8 mouse cellular contexts compared by ENCODE assay signal in genomic region chrX:43429337-43429736, GRCm38 (mm10). TPM values are rescaled to one million over a fixed set of nuclear protein-coding genes. Genes with fewer than 3 reads are reported as not detected.
DNase-seq lines count a peak whose midpoint lies in the region; ATAC-seq and TF ChIP-seq lines count a peak whose summit lies in the region.

No protein-coding gene starts in this region.

- peak overlapping the region; percentile 73 for H3K4me2 ChIP-seq in heart, embryonic 12.5 days
- H3K4me2 ChIP-seq in forebrain, embryonic 11.5 days (ENCODE audit: low read depth, low read length, severe bottlenecking), result peak overlapping the region; percentile 61
- peak overlapping the region; percentile 59 for H3K4me2 ChIP-seq in limb, embryonic 15.5 days

- H3K4me1 ChIP-seq in heart, embryonic 12.5 days (replicated peaks), result no peaks in the 10 kb centered on the region
- no peaks in the 10 kb centered on the region for H3K4me1 ChIP-seq in heart, adult 2 months (ENCODE audit: control insufficient read depth, insufficient read depth, low read length)
- H3K4me1 ChIP-seq in forebrain, embryonic 11.5 days (replicated peaks; ENCODE audit: control insufficient read depth, insufficient read depth, low read length), result no peaks in the 10 kb centered on the region
- no peaks in the 10 kb centered on the region for H3K4me1 ChIP-seq in limb, embryonic 15.5 days
- no peaks in the 10 kb centered on the region for H3K4me1 ChIP-seq in kidney, adult 2 months (ENCODE audit: control insufficient read depth, insufficient read depth, low read length)
- no peaks in the 10 kb centered on the region for H3K4me1 ChIP-seq in lung, adult 2 months (ENCODE audit: control insufficient read depth, insufficient read depth, low read length)

- DNase-seq in heart, adult 2 months, result no peak
- DNase-seq in R1 (ENCODE audit: low read depth, low spot score), result peak; percentile 1
- DNase-seq in forebrain, embryonic 11.5 days (ENCODE audit: low spot score), result peak; percentile 49
- DNase-seq in thymus, postnatal 4 days, result no peak
- no peak for DNase-seq in kidney, adult 2 months
- DNase-seq in lung, adult 2 months, result no peak

- H3K79me2 ChIP-seq in heart, adult 2 months (replicated peaks; ENCODE audit: control insufficient read depth, insufficient read depth, low read length), result no peaks in the 10 kb centered on the region

- intact Hi-C loops in heart, adult 2 months (cut with DNase I), result no loop called here

- 13% methylated on average over 12 of the region's 12 CpGs for WGBS in heart, embryonic 12.5 days
- WGBS in heart, adult 2 months, result 22% methylated on average over 12 of the region's 12 CpGs
- WGBS in forebrain, embryonic 11.5 days, result 19% methylated on average over 12 of the region's 12 CpGs
- WGBS in limb, embryonic 15.5 days, result 17% methylated on average over 12 of the region's 12 CpGs
- 1% methylated on average over 12 of the region's 12 CpGs for WGBS in kidney, adult 2 months
- 34% methylated on average over 12 of the region's 12 CpGs for WGBS in lung, adult 2 months

- TF ChIP-seq POLR2A in heart, adult 2 months (IDR thresholded peaks at IDR 0.05; ENCODE audit: insufficient read depth, low read depth, low read length), result no peak
- TF ChIP-seq POLR2A in kidney, adult 2 months (IDR thresholded peaks at IDR 0.05; ENCODE audit: low read depth, low read length), result no peak
- no peak for TF ChIP-seq POLR2A in lung, adult 2 months (IDR thresholded peaks at IDR 0.05; ENCODE audit: borderline replicate concordance, extremely low read depth, low read depth, low read length)

- no peaks in the 10 kb centered on the region for H3K36me3 ChIP-seq in heart, embryonic 12.5 days
- no peaks in the 10 kb centered on the region for H3K36me3 ChIP-seq in heart, adult 2 months (ENCODE audit: control insufficient read depth, insufficient read depth, low read length)
- no peaks in the 10 kb centered on the region for H3K36me3 ChIP-seq in forebrain, embryonic 11.5 days (ENCODE audit: control insufficient read depth, insufficient read depth, low read length)
- H3K36me3 ChIP-seq in limb, embryonic 15.5 days, result no peaks in the 10 kb centered on the region
- no peaks in the 10 kb centered on the region for H3K36me3 ChIP-seq in kidney, adult 2 months (ENCODE audit: control insufficient read depth, insufficient read depth, low read length)

- no peak for ATAC-seq in heart, embryonic 12.5 days (ENCODE audit: insufficient number of reproducible peaks, low FRiP score)
- ATAC-seq in forebrain, embryonic 11.5 days (replicated peaks; ENCODE audit: low FRiP score), result no peak; the same call in 1 of the 2 replicates
- no peak for ATAC-seq in limb, embryonic 15.5 days (ENCODE audit: insufficient number of reproducible peaks, low FRiP score, low TSS enrichment, low read depth)

- peak overlapping the region; percentile 46 for H3K4me3 ChIP-seq in heart, embryonic 12.5 days
- H3K4me3 ChIP-seq in heart, adult 2 months, result no peak overlapping the region
- H3K4me3 ChIP-seq in forebrain, embryonic 11.5 days (ENCODE audit: low read depth, low read length), result peak overlapping the region; percentile 31
- H3K4me3 ChIP-seq in limb, embryonic 15.5 days, result peak overlapping the region; percentile 41
- no peak overlapping the region for H3K4me3 ChIP-seq in kidney, adult 2 months (ENCODE audit: insufficient read depth, low read depth, low read length)
- no peak overlapping the region for H3K4me3 ChIP-seq in lung, adult 2 months (replicated peaks; ENCODE audit: extremely low read depth, low read depth, low read length)

- H3K9me3 ChIP-seq in heart, embryonic 12.5 days (replicated peaks), result 0 out of 2 replicates have a peak, but pooled peaks cover 4% of the 10 kb centered on the region
- no peaks in the 10 kb centered on the region for H3K9me3 ChIP-seq in forebrain, embryonic 11.5 days (ENCODE audit: control insufficient read depth, low read length)
- no peaks in the 10 kb centered on the region for H3K9me3 ChIP-seq in limb, embryonic 15.5 days

- H3K9ac ChIP-seq in heart, embryonic 12.5 days, result no peak overlapping the region
- no peak overlapping the region for H3K9ac ChIP-seq in heart, adult 2 months (ENCODE audit: low read depth, low read length)
- no peak overlapping the region for H3K9ac ChIP-seq in forebrain, embryonic 11.5 days (ENCODE audit: low read length)
- no peak overlapping the region for H3K9ac ChIP-seq in limb, embryonic 15.5 days

- TF ChIP-seq CTCF in heart, adult 2 months (IDR thresholded peaks at IDR 0.05), result no peak
- no peak for TF ChIP-seq CTCF in kidney, adult 2 months (conservative IDR thresholded peaks at IDR 0.05; ENCODE audit: insufficient read depth, insufficient read length, low read depth, low read length)
- no peak for TF ChIP-seq CTCF in lung, adult 2 months (IDR thresholded peaks at IDR 0.05; ENCODE audit: insufficient read depth, low read length)

- TF ChIP-seq EP300 in heart, adult 2 months (IDR thresholded peaks at IDR 0.05; ENCODE audit: insufficient read depth, low read depth, low read length), result no peak

- no peak overlapping the region for H3K27ac ChIP-seq in heart, embryonic 12.5 days (ENCODE audit: poor library complexity, severe bottlenecking)
- no peak overlapping the region for H3K27ac ChIP-seq in heart, adult 2 months
- no peak overlapping the region for H3K27ac ChIP-seq in forebrain, embryonic 11.5 days (ENCODE audit: low read depth, low read length)
- no peak overlapping the region for H3K27ac ChIP-seq in limb, embryonic 15.5 days
- H3K27ac ChIP-seq in kidney, adult 2 months (ENCODE audit: insufficient read depth, low read depth, low read length), result no peak overlapping the region

- peaks cover 27% of the 10 kb centered on the region for H3K27me3 ChIP-seq in heart, embryonic 12.5 days (replicated peaks)
- H3K27me3 ChIP-seq in heart, adult 2 months (ENCODE audit: control insufficient read depth, insufficient read depth, low read length), result 0 out of 2 replicates have a peak, but pooled peaks cover 1% of the 10 kb centered on the region
- peaks cover 2% of the 10 kb centered on the region; the same call in 1 of the 2 replicates for H3K27me3 ChIP-seq in forebrain, embryonic 11.5 days (ENCODE audit: control insufficient read depth, insufficient read depth, low read length)
- peaks cover 7% of the 10 kb centered on the region for H3K27me3 ChIP-seq in limb, embryonic 15.5 days
- H3K27me3 ChIP-seq in kidney, adult 2 months (replicated peaks; ENCODE audit: control insufficient read depth, insufficient read depth, low read length), result no peaks in the 10 kb centered on the region

RNA-seq across cellular contexts. Expression of gene Tenm1, which starts 0.4 kb away (rescaled TPM):
- polyA plus RNA-seq in heart, embryonic 12.5 days (2016; fragmentation: Nextera tagmentation; extraction: Ambion mirVana), result 0.06 TPM in 1 of 2 replicates, not detected in the other
- total RNA-seq in heart, adult 2 months (2021), result under 1 TPM; 0.05 to 0.11 TPM
- under 0.01 and 0.18 TPM in 2 replicates for polyA plus RNA-seq in heart, adult 2 months (2012; rRNA removed)
- polyA plus RNA-seq in forebrain, embryonic 11.5 days (2014; fragmentation: Nextera tagmentation; extraction: Ambion mirVana), result 2.4 and 2.6 TPM in 2 replicates
- polyA plus RNA-seq in limb, embryonic 15.5 days (2015; fragmentation: Nextera tagmentation; extraction: Ambion mirVana), result 5.4 and 6.1 TPM in 2 replicates
- polyA plus RNA-seq in kidney, adult 2 months (2012; rRNA removed), result not detected in 2 replicates
- polyA plus RNA-seq in lung, adult 2 months (2012; rRNA removed), result not detected in 2 replicates

Comparison
In these comparisons a context has a peak if more than half of its experiments do, and no peak if none do; other contexts are left out.
1. H3K4me3 ChIP-seq: peak in heart, embryonic 12.5 days (single experiment), forebrain, embryonic 11.5 days (single experiment) and limb, embryonic 15.5 days (single experiment); none in heart, adult 2 months (single experiment), kidney, adult 2 months (single experiment) and lung, adult 2 months (single experiment).
2. DNase-seq: peak in R1 (single experiment) and forebrain, embryonic 11.5 days (single experiment); none in heart, adult 2 months (0 of 2), thymus, postnatal 4 days (single experiment), kidney, adult 2 months (single experiment) and lung, adult 2 months (single experiment).
3. Peak in every context shown above with its lines, with median percentiles within 50 percentile points of each other: H3K4me2 ChIP-seq.